Mouse (Mus musculus) splenic B cell, adult 2 months (primary cell): Measurements from ENCODE around the gene Syt16.

Experiments used
- DNase-seq: peaks from one replicate; pipeline ENCODE4 v3.0.0-alpha.2; 2011; ENCODE audit warnings: low read depth, low spot score
- H3K27me3 ChIP-seq: 2 replicates; pipeline ENCODE4 v1.6.1; 2012; ENCODE audit warnings: mild to moderate bottlenecking, low read length, moderate library complexity, mixed read lengths; ENCODE audit not compliant: control insufficient read depth, poor library complexity, insufficient read depth, severe bottlenecking
- H3K36me3 ChIP-seq: 2 replicates; pipeline ENCODE4 v1.6.1; 2012; ENCODE audit warnings: mild to moderate bottlenecking, low read length, moderate library complexity, mixed read lengths; ENCODE audit not compliant: control insufficient read depth, poor library complexity, insufficient read depth, severe bottlenecking

Gene Syt16

GRCm38 (mm10) chr12:74190297-74190696 lies 192.8 kb downstream of the Syt16 start:
- no peaks in the 10 kb centered on the region for H3K36me3 ChIP-seq
- DNase-seq, result no peak

GRCm38 (mm10) chr12:74192552-74192951 lies 195.1 kb downstream of the Syt16 start:
- H3K27me3 ChIP-seq, result no peaks in the 10 kb centered on the region
- no peaks in the 10 kb centered on the region for H3K36me3 ChIP-seq
- no peak for DNase-seq

More at GRCm38 (mm10) chr12:74190297-74190696, 192.8 kb downstream of the Syt16 start:
- no peaks in the 10 kb centered on the region for H3K27me3 ChIP-seq

GRCm38 (mm10) chr12:74201410-74201809 lies 203.9 kb downstream of the Syt16 start:
- DNase-seq, result no peak

GRCm38 (mm10) chr12:74202431-74203042 lies 205.1 kb downstream of the Syt16 start:
- DNase-seq, result no peak
- no peaks in the 10 kb centered on the region for H3K27me3 ChIP-seq
- no peaks in the 10 kb centered on the region for H3K36me3 ChIP-seq

More at GRCm38 (mm10) chr12:74201410-74201809, 203.9 kb downstream of the Syt16 start:
- Histone ChIP-seq H3K36me3 (no peaks in the 10 kb centered on the region), H3K27me3 (no peaks in the 10 kb centered on the region)

- Histone ChIP-seq H3K27me3 (no peaks in the 10 kb centered on the region), H3K36me3 (no peaks in the 10 kb centered on the region)
- no peak for DNase-seq
These were observed 214.7 kb downstream of the Syt16 start for GRCm38 (mm10) chr12:74212156-74212555.

- H3K36me3 ChIP-seq, result no peaks in the 10 kb centered on the region
- no peaks in the 10 kb centered on the region for H3K27me3 ChIP-seq
- DNase-seq, result no peak
These were observed 218.8 kb downstream of the Syt16 start for GRCm38 (mm10) chr12:74216103-74216728.

- DNase-seq, result no peak
These were observed 222.4 kb downstream of the Syt16 start for GRCm38 (mm10) chr12:74219909-74220308.

GRCm38 (mm10) chr12:74220651-74221050 lies 223.2 kb downstream of the Syt16 start:
- H3K27me3 ChIP-seq, result no peaks in the 10 kb centered on the region
- no peaks in the 10 kb centered on the region for H3K36me3 ChIP-seq
- DNase-seq, result no peak

More at GRCm38 (mm10) chr12:74219909-74220308, 222.4 kb downstream of the Syt16 start:
- H3K36me3 ChIP-seq, result no peaks in the 10 kb centered on the region
- H3K27me3 ChIP-seq, result no peaks in the 10 kb centered on the region

- H3K36me3 ChIP-seq, result no peaks in the 10 kb centered on the region
- H3K27me3 ChIP-seq, result no peaks in the 10 kb centered on the region
- no peak for DNase-seq
These were observed 233.3 kb downstream of the Syt16 start for GRCm38 (mm10) chr12:74230808-74231207.

- no peaks in the 10 kb centered on the region for H3K27me3 ChIP-seq
- no peak for DNase-seq
- H3K36me3 ChIP-seq, result no peaks in the 10 kb centered on the region
These were observed 235.4 kb downstream of the Syt16 start for GRCm38 (mm10) chr12:74232845-74233244.

GRCm38 (mm10) chr12:74236191-74236590 lies 238.7 kb downstream of the Syt16 start:
- DNase-seq, result no peak
- Histone ChIP-seq H3K36me3 (no peaks in the 10 kb centered on the region), H3K27me3 (no peaks in the 10 kb centered on the region)

GRCm38 (mm10) chr12:74238056-74238455 lies 240.6 kb downstream of the Syt16 start:
- no peaks in the 10 kb centered on the region for H3K27me3 ChIP-seq
- DNase-seq, result no peak
- no peaks in the 10 kb centered on the region for H3K36me3 ChIP-seq

- Histone ChIP-seq H3K27me3 (no peaks in the 10 kb centered on the region), H3K36me3 (no peaks in the 10 kb centered on the region)
- no peak for DNase-seq
These were observed 241.3 kb downstream of the Syt16 start for GRCm38 (mm10) chr12:74238806-74239205.

GRCm38 (mm10) chr12:74264846-74265245 lies 267.4 kb downstream of the Syt16 start:
- no peaks in the 10 kb centered on the region for H3K36me3 ChIP-seq
- no peak for DNase-seq
- H3K27me3 ChIP-seq, result no peaks in the 10 kb centered on the region

- H3K27me3 ChIP-seq, result no peaks in the 10 kb centered on the region
- H3K36me3 ChIP-seq, result no peaks in the 10 kb centered on the region
- DNase-seq, result no peak
These were observed 269.6 kb downstream of the Syt16 start for GRCm38 (mm10) chr12:74267049-74267448.
